Mouse (Mus musculus) limb, embryonic 14.5 days (tissue): ENCODE measurements around the gene Elof1. TPM values are rescaled to one million over a fixed set of nuclear protein-coding genes. Genes with fewer than 3 reads are reported as not detected.

ENCODE experiments used
- ATAC-seq: fragments of 200-750 bp; cut with Nextera tagmentation; 2 replicates; pipeline ENCODE4 v1.8.0; 2017; ENCODE audit warnings: low read depth, moderate number of reproducible peaks, moderate TSS enrichment; ENCODE audit not compliant: low FRiP score
- DNase-seq: peaks from one replicate; pipeline ENCODE4 v3.0.0-alpha.2; 2015; ENCODE audit warnings: low spot score
- H3K27ac ChIP-seq: fragments of 300-500 bp; sonication (generic); replicated peaks from 2 replicates; pipeline ENCODE4 v1.5.1; 2014; ENCODE audit warnings: low read depth, mild to moderate bottlenecking, low read length, moderate library complexity, mixed read lengths
- H3K27me3 ChIP-seq: fragments of 300-500 bp; sonication (generic); 2 replicates; pipeline ENCODE4 v1.6.1; 2014; ENCODE audit warnings: low read length, mixed read lengths; ENCODE audit not compliant: control insufficient read depth, insufficient read depth
- H3K36me3 ChIP-seq: fragments of 300-500 bp; sonication (generic); 2 replicates; pipeline ENCODE4 v1.6.1; 2014; ENCODE audit warnings: mild to moderate bottlenecking, low read length, moderate library complexity, mixed read lengths; ENCODE audit not compliant: control insufficient read depth, insufficient read depth
- H3K4me1 ChIP-seq: fragments of 300-500 bp; sonication (generic); 2 replicates; pipeline ENCODE4 v1.6.1; 2014; ENCODE audit warnings: antibody characterized with exemption, low read length, mixed read lengths; ENCODE audit not compliant: control insufficient read depth, insufficient read depth
- H3K4me2 ChIP-seq: fragments of 300-500 bp; sonication (generic); replicated peaks from 2 replicates; pipeline ENCODE4 v1.6.1; 2014; ENCODE audit warnings: low read depth, mild to moderate bottlenecking, low read length, moderate library complexity; ENCODE audit not compliant: severe bottlenecking
- H3K4me3 ChIP-seq: fragments of 300-500 bp; sonication (generic); replicated peaks from 2 replicates; pipeline ENCODE4 v1.5.1; 2014; ENCODE audit warnings: low read length
- H3K9ac ChIP-seq: fragments of 300-500 bp; sonication (generic); 2 replicates; pipeline ENCODE4 v1.6.1; 2014; ENCODE audit warnings: mild to moderate bottlenecking, low read depth, low read length, moderate library complexity; ENCODE audit not compliant: severe bottlenecking
- H3K9me3 ChIP-seq: fragments of 300-500 bp; sonication (generic); 2 replicates; pipeline ENCODE4 v1.6.1; 2016; ENCODE audit warnings: low read length; ENCODE audit not compliant: control insufficient read depth
- POLR2A ChIP-seq: fragments of 200-500 bp; IDR thresholded peaks from 2 replicates; pipeline ENCODE4 v1.8.0; 2012; ENCODE audit warnings: inconsistent platforms, mild to moderate bottlenecking, moderate library complexity, borderline replicate concordance; ENCODE audit not compliant: insufficient read depth, insufficient read length; ENCODE audit errors: extremely low read depth
- whole genome bisulfite sequencing: fragments of 180-500 bp; shearing (Covaris S2); extraction: QIAGEN DNeasy Blood & Tissue Kit; methylation state at CpG from one replicate; pipeline ENCODE4 v1.1.7; 2014; 5-methylcytosine and 5-hydroxymethylcytosine counted together
- microRNA-seq: library from miRNA; unstranded; fragments of <30 nt; microRNA quantifications from one replicate; pipeline ENCODE4, GENCODE M21; 2016
- polyA plus RNA-seq, 2 experiments: library from polyadenylated mRNA; depleted of rRNA in 1 of 2; stranded (reverse) in 1 of 2; unstranded in 1 of 2; fragments of >200 nt; fragmentation: Nextera tagmentation in 1 of 2; extraction: Ambion mirVana in 1 of 2; gene quantifications; 2 replicates each; pipeline versions ENCODE4 v1.2.1 to v1.2.3; 2012 to 2014

Elof1 gene
- polyA plus RNA-seq, 2 experiments = 145 to 206 TPM

DNA sequence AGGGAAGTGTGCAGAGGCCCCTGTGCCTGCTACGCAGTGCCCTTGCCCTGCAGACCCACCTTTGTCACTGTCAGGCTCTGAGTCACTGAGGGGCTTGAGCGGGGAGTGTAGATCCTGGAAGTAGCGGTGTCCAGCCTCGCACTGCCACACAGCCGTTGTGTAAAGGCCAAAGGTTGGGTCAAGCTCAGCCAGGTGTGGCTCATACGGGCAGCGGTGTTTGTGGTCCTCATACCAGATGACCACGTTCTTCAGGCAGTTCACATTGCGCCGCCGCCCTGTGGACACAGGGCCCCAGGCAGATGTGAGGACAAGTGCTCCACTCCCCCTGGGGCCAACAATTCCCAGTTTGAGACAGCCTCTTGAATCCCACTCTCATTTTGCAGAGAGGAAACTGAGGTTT, 51.3 kb downstream of the Elof1 start:
- H3K4me1 ChIP-seq = peaks cover 6% of the 10 kb centered on the region; the same call in 1 of the 2 replicates
- no peak for TF ChIP-seq POLR2A
- no peaks in the 10 kb centered on the region for H3K27me3 ChIP-seq
- no peak overlapping the region for H3K27ac ChIP-seq
- no peak for ATAC-seq
- no peak overlapping the region for H3K4me2 ChIP-seq
- H3K9me3 ChIP-seq = no peaks in the 10 kb centered on the region
- DNase-seq = no peak
- no peak overlapping the region for H3K4me3 ChIP-seq
- H3K36me3 ChIP-seq = peaks cover 54% of the 10 kb centered on the region
- 91% methylated on average over 11 of the region's 11 CpGs for WGBS
- H3K9ac ChIP-seq = no peak overlapping the region

- Histone ChIP-seq H3K4me1 (no peaks in the 10 kb centered on the region), H3K36me3 (peaks cover 57% of the 10 kb centered on the region), H3K9me3 (no peaks in the 10 kb centered on the region), H3K27ac (no peak overlapping the region), H3K27me3 (no peaks in the 10 kb centered on the region), H3K4me2 (no peak overlapping the region), H3K9ac (no peak overlapping the region), H3K4me3 (no peak overlapping the region)
- DNase-seq (no peak), ATAC-seq (no peak)
- TF ChIP-seq POLR2A = no peak
- 88% methylated on average over 3 of the region's 3 CpGs for WGBS
Measured at GRCm38 (mm10) chr9:22064341-22064740, 52.6 kb downstream of the Elof1 start.

Small RNA genes lying within 50 kb of the gene (microRNA-seq; reads per million reads assigned to microRNA genes)
- gene Mir7084 = not detected

Other genes with a start within 250 kb of the Elof1 start
- 30.1 and 30.7 TPM in 2 replicates for gene Rab3d, start 199.0 kb downstream of the Elof1 start, polyA plus RNA-seq (2012; rRNA removed)
- 32.5 and 36.3 TPM in 2 replicates for gene Rab3d, start 199.0 kb downstream of the Elof1 start, polyA plus RNA-seq (2014; fragmentation: Nextera tagmentation; extraction: Ambion mirVana)
- gene Ccdc159, start 189.7 kb downstream of the Elof1 start, polyA plus RNA-seq (2012; rRNA removed) = 9.6 and 10.8 TPM in 2 replicates
- gene Ccdc159, start 189.7 kb downstream of the Elof1 start, polyA plus RNA-seq (2014; fragmentation: Nextera tagmentation; extraction: Ambion mirVana) = 2.8 and 3.3 TPM in 2 replicates
- gene Tmem205, start 189.6 kb downstream of the Elof1 start, polyA plus RNA-seq (2012; rRNA removed) = 37.4 and 45.3 TPM in 2 replicates
- gene Tmem205, start 189.6 kb downstream of the Elof1 start, polyA plus RNA-seq (2014; fragmentation: Nextera tagmentation; extraction: Ambion mirVana) = 49.5 and 51.5 TPM in 2 replicates
- 31.7 and 44.2 TPM in 2 replicates for gene Plppr2, start 180.1 kb downstream of the Elof1 start, polyA plus RNA-seq (2012; rRNA removed)
- 8.7 and 11.2 TPM in 2 replicates for gene Plppr2, start 180.1 kb downstream of the Elof1 start, polyA plus RNA-seq (2014; fragmentation: Nextera tagmentation; extraction: Ambion mirVana)
- gene Swsap1, start 161.4 kb downstream of the Elof1 start, polyA plus RNA-seq (2012; rRNA removed) = 6.5 and 7.0 TPM in 2 replicates
- gene Swsap1, start 161.4 kb downstream of the Elof1 start, polyA plus RNA-seq (2014; fragmentation: Nextera tagmentation; extraction: Ambion mirVana) = 12.8 TPM in 2 replicates
- 6.7 and 8.0 TPM in 2 replicates for gene Epor, start 153.7 kb downstream of the Elof1 start, polyA plus RNA-seq (2012; rRNA removed)
- gene Epor, start 153.7 kb downstream of the Elof1 start, polyA plus RNA-seq (2014; fragmentation: Nextera tagmentation; extraction: Ambion mirVana) = 4.1 and 5.9 TPM in 2 replicates
- gene Rgl3, start 127.7 kb downstream of the Elof1 start, polyA plus RNA-seq (2012; rRNA removed) = 2.9 and 3.2 TPM in 2 replicates
- gene Rgl3, start 127.7 kb downstream of the Elof1 start, polyA plus RNA-seq (2014; fragmentation: Nextera tagmentation; extraction: Ambion mirVana) = 1.1 and 1.5 TPM in 2 replicates
- 1.2 and 1.3 TPM in 2 replicates for gene Ccdc151, start 114.5 kb downstream of the Elof1 start, polyA plus RNA-seq (2012; rRNA removed)
- gene Ccdc151, start 114.5 kb downstream of the Elof1 start, polyA plus RNA-seq (2014; fragmentation: Nextera tagmentation; extraction: Ambion mirVana) = 0.37 and 1.2 TPM in 2 replicates
- 156 and 188 TPM in 2 replicates for gene Prkcsh, start 114.4 kb downstream of the Elof1 start, polyA plus RNA-seq (2012; rRNA removed)
- 89.0 and 103 TPM in 2 replicates for gene Prkcsh, start 114.4 kb downstream of the Elof1 start, polyA plus RNA-seq (2014; fragmentation: Nextera tagmentation; extraction: Ambion mirVana)
- gene Elavl3, start 65.1 kb downstream of the Elof1 start, polyA plus RNA-seq (2012; rRNA removed) = 0.56 and 0.67 TPM in 2 replicates
- not detected in 2 replicates for gene Elavl3, start 65.1 kb downstream of the Elof1 start, polyA plus RNA-seq (2014; fragmentation: Nextera tagmentation; extraction: Ambion mirVana)
- gene Gm49318, start 45.9 kb downstream of the Elof1 start, polyA plus RNA-seq (2012; rRNA removed) = 0.28 TPM in 1 of 2 replicates, not detected in the other
- gene Gm49318, start 45.9 kb downstream of the Elof1 start, polyA plus RNA-seq (2014; fragmentation: Nextera tagmentation; extraction: Ambion mirVana) = not detected in 2 replicates
- 31.2 and 33.7 TPM in 2 replicates for gene Zfp653, start 45.8 kb downstream of the Elof1 start, polyA plus RNA-seq (2012; rRNA removed)
- 8.1 and 8.7 TPM in 2 replicates for gene Zfp653, start 45.8 kb downstream of the Elof1 start, polyA plus RNA-seq (2014; fragmentation: Nextera tagmentation; extraction: Ambion mirVana)
- 36.3 and 37.5 TPM in 2 replicates for gene Ecsit, start 31.7 kb downstream of the Elof1 start, polyA plus RNA-seq (2012; rRNA removed)
- 30.6 and 32.9 TPM in 2 replicates for gene Ecsit, start 31.7 kb downstream of the Elof1 start, polyA plus RNA-seq (2014; fragmentation: Nextera tagmentation; extraction: Ambion mirVana)
- 2.3 and 3.0 TPM in 2 replicates for gene Cnn1, start 18.0 kb downstream of the Elof1 start, polyA plus RNA-seq (2012; rRNA removed)
- gene Cnn1, start 18.0 kb downstream of the Elof1 start, polyA plus RNA-seq (2014; fragmentation: Nextera tagmentation; extraction: Ambion mirVana) = 3.1 and 4.4 TPM in 2 replicates
- gene Acp5, start 18.5 kb upstream of the Elof1 start, polyA plus RNA-seq (2012; rRNA removed) = 20.3 and 21.6 TPM in 2 replicates
- gene Acp5, start 18.5 kb upstream of the Elof1 start, polyA plus RNA-seq (2014; fragmentation: Nextera tagmentation; extraction: Ambion mirVana) = 17.0 and 23.6 TPM in 2 replicates
- gene Pigyl, start 39.7 kb upstream of the Elof1 start, polyA plus RNA-seq (2012; rRNA removed) = 54.5 and 62.4 TPM in 2 replicates
- gene Pigyl, start 39.7 kb upstream of the Elof1 start, polyA plus RNA-seq (2014; fragmentation: Nextera tagmentation; extraction: Ambion mirVana) = 80.9 and 82.4 TPM in 2 replicates
- gene Zfp872, start 70.9 kb upstream of the Elof1 start, polyA plus RNA-seq (2012; rRNA removed) = 0.12 and 0.14 TPM in 2 replicates
- 0.33 and 0.51 TPM in 2 replicates for gene Zfp872, start 70.9 kb upstream of the Elof1 start, polyA plus RNA-seq (2014; fragmentation: Nextera tagmentation; extraction: Ambion mirVana)
- 11.2 and 13.6 TPM in 2 replicates for gene Zfp809, start 108.5 kb upstream of the Elof1 start, polyA plus RNA-seq (2012; rRNA removed)
- 19.6 and 19.7 TPM in 2 replicates for gene Zfp809, start 108.5 kb upstream of the Elof1 start, polyA plus RNA-seq (2014; fragmentation: Nextera tagmentation; extraction: Ambion mirVana)
- 1.9 and 2.6 TPM in 2 replicates for gene Zfp599, start 142.7 kb upstream of the Elof1 start, polyA plus RNA-seq (2012; rRNA removed)
- gene Zfp599, start 142.7 kb upstream of the Elof1 start, polyA plus RNA-seq (2014; fragmentation: Nextera tagmentation; extraction: Ambion mirVana) = 6.4 and 7.3 TPM in 2 replicates
- 18.9 and 21.2 TPM in 2 replicates for gene Zfp810, start 190.5 kb upstream of the Elof1 start, polyA plus RNA-seq (2012; rRNA removed)
- 19.3 and 25.7 TPM in 2 replicates for gene Zfp810, start 190.5 kb upstream of the Elof1 start, polyA plus RNA-seq (2014; fragmentation: Nextera tagmentation; extraction: Ambion mirVana)